In the genomic region with DNA sequence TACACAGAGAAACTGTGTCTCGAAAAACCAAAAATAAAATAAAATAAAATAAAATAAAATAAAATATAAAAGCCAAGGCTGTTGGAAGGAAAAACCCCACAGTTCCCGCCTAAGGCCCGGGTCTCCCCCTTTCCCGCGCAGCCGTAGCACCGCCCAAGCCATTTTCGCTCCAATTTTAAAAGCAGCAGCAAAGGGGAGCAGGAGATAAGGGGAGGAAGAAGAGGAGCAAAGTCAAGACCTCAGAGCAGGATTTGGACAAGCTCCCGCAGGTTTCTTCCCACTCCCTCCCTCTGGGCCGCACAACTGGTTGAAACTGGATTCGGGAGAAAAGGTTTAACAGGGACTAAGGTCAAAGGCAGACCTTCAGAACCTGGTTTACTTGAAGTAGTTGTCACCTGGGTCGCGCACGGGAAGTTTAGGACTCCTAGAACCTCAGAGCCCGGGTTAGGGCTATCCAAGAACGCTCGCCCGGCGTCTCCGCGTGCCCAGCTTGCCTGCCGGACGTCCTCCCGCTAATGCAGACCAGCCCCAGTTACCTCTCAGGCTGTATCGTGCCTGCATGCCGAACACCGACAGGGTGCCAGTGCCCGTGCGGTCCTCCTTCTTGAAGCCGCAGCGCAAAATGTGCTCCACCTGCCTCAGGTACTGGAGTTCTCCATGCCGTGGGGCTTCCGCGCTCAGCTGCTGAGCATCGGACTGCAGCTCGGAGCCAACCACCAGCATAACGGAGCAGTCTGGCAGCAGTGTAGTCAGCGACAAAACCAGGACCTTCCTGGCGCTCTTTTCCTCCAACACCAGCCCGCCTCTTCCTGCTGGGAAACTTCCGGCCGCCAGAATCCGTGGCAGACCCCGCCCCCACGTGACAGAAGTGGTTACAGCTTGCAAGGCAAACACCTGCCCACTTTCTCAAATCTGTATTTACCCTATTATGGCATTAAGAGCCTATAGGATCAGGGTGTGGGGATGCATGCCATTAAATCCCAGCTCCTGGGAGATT, we compare ENCODE assay signal across 8 mouse cellular contexts. TPM values are rescaled to one million over a fixed set of nuclear protein-coding genes. Genes with fewer than 3 reads are reported as not detected.
DNase-seq lines count a peak whose midpoint lies in the region; ATAC-seq and TF ChIP-seq lines count a peak whose summit lies in the region.

A gene (minus strand): TSS at position 793 of the 997 bp plus-strand sequence.

- peak; percentile 97 for ATAC-seq in frontal cortex, adult (ENCODE audit: low TSS enrichment)
- ATAC-seq in lung, postnatal 0 days = peak; percentile 89

- H3K9ac ChIP-seq in lung, postnatal 0 days (replicated peaks; ENCODE audit: low read depth) = peak within 1 kb of the TSS; percentile 54

- peak; percentile 29 for TF ChIP-seq CTCF in lung, postnatal 0 days (IDR thresholded peaks at IDR 0.05)

- peak within 1 kb of the TSS; percentile 86 for H3K4me2 ChIP-seq in lung, postnatal 0 days (replicated peaks; ENCODE audit: low read depth, low read length)

- 1% methylated on average over 45 of the region's 45 CpGs for WGBS in hindbrain, embryonic 10.5 days
- WGBS in lung, postnatal 0 days = under 1% methylated on average over 42 of the region's 45 CpGs

- no peak for TF ChIP-seq EP300 in lung, postnatal 0 days (IDR thresholded peaks at IDR 0.05)

- no peaks in the 10 kb centered on the region for H3K9me3 ChIP-seq in hindbrain, embryonic 10.5 days
- H3K9me3 ChIP-seq in lung, postnatal 0 days (ENCODE audit: low read length) = no peaks in the 10 kb centered on the region

- H3K4me1 ChIP-seq in hindbrain, embryonic 10.5 days (replicated peaks) = peaks cover 15% of the 10 kb centered on the region
- no peaks in the 10 kb centered on the region; the same call in 1 of the 2 replicates for H3K4me1 ChIP-seq in lung, postnatal 0 days (ENCODE audit: insufficient read depth, low read depth, low read length)

- H3K4me3 ChIP-seq in hindbrain, embryonic 10.5 days = peak within 1 kb of the TSS; percentile 82
- H3K4me3 ChIP-seq in lung, postnatal 0 days (ENCODE audit: low read depth, low read length) = peak within 1 kb of the TSS; percentile 63

- H3K27me3 ChIP-seq in hindbrain, embryonic 10.5 days (ENCODE audit: insufficient read depth, poor library complexity, severe bottlenecking) = no peaks in the 10 kb centered on the region
- no peaks in the 10 kb centered on the region for H3K27me3 ChIP-seq in lung, postnatal 0 days (replicated peaks; ENCODE audit: insufficient read depth, low read length)

- DNase-seq in MN1 (ENCODE audit: low spot score) = peak; percentile 83
- DNase-seq in cerebellum, adult 8-10 months = peak; percentile 47
- DNase-seq in hindbrain, embryonic 10.5 days (ENCODE audit: low spot score) = peak; percentile 89
- peak; percentile 59 for DNase-seq in layer of hippocampus, adult 9-11 months
- DNase-seq in lung, postnatal 0 days (ENCODE audit: low spot score) = peak; percentile 85
- peak; percentile 76 for DNase-seq in ovary, postnatal 36 days (ENCODE audit: low spot score)
- peak; percentile 84 for DNase-seq in thymus, postnatal 25 days

- H3K36me3 ChIP-seq in hindbrain, embryonic 10.5 days = peaks cover 36% of the 10 kb centered on the region
- peaks cover 5% of the 10 kb centered on the region; the same call in 1 of the 2 replicates for H3K36me3 ChIP-seq in lung, postnatal 0 days (ENCODE audit: insufficient read depth, low read length)

- peak within 1 kb of the TSS; percentile 94 for H3K27ac ChIP-seq in hindbrain, embryonic 10.5 days
- peak within 1 kb of the TSS; percentile 52 for H3K27ac ChIP-seq in lung, postnatal 0 days (ENCODE audit: low read length)

RNA-seq across cellular contexts. Expression of the gene that starts here (rescaled TPM):
- polyA plus RNA-seq in hindbrain, embryonic 10.5 days (2016; fragmentation: Nextera tagmentation; extraction: Ambion mirVana) = 254 and 300 TPM in 2 replicates
- 37.3 and 38.9 TPM in 2 replicates for polyA plus RNA-seq in lung, postnatal 0 days (2015; fragmentation: Nextera tagmentation; extraction: Ambion mirVana)

Comparison
In these comparisons a context has a peak if more than half of its experiments do, and no peak if none do; other contexts are left out.
1. Peak in every context shown above with its lines: DNase-seq, ATAC-seq, H3K4me3 ChIP-seq and H3K27ac ChIP-seq.